Mouse (Mus musculus): ENCODE data around the gene Zfyve19.

Zfyve19 gene

GRCm38 (mm10) chr2:119208344-119209175, at the start of gene Zfyve19, which contains the start of gene Dnajc17:
Gene Zfyve19, plus strand, starts transcription at chr2:119208617.
Gene Dnajc17, minus strand, starts transcription at chr2:119208795.
- CTCF ChIA-PET: no interaction called here

GRCm38 (mm10) chr2:119161247-119161646, 47.2 kb upstream of the Zfyve19 start:
- CTCF ChIA-PET: no interaction called here

- CTCF ChIA-PET: no interaction called here
Observed at GRCm38 (mm10) chr2:119163135-119163534, 45.3 kb upstream of the Zfyve19 start.

- CTCF ChIA-PET: no interaction called here
Observed at GRCm38 (mm10) chr2:119163999-119164398, 44.4 kb upstream of the Zfyve19 start.

GRCm38 (mm10) chr2:119165401-119165800, 43.0 kb upstream of the Zfyve19 start:
- CTCF ChIA-PET: no interaction called here

- CTCF ChIA-PET: interaction anchor here (0.7 to 1.2 kb wide), 3 partner anchors 14 to 128 kb away, joined by 4 to 13 read pairs (median 8); no protein-coding TSS in a partner anchor
Observed at GRCm38 (mm10) chr2:119166901-119167865, 41.2 kb upstream of the Zfyve19 start, which contains the start of gene Gchfr. Gene Gchfr, plus strand, starts transcription at chr2:119167773.

GRCm38 (mm10) chr2:119167866-119168256, 40.6 kb upstream of the Zfyve19 start:
- CTCF ChIA-PET: no interaction called here

- CTCF ChIA-PET: no interaction called here
Observed at GRCm38 (mm10) chr2:119170282-119170681, 38.1 kb upstream of the Zfyve19 start.

GRCm38 (mm10) chr2:119171574-119171973, 36.8 kb upstream of the Zfyve19 start:
- CTCF ChIA-PET: no interaction called here

GRCm38 (mm10) chr2:119172446-119172845, 36.0 kb upstream of the Zfyve19 start:
- CTCF ChIA-PET: no interaction called here

GRCm38 (mm10) chr2:119172862-119173576, 35.4 kb upstream of the Zfyve19 start:
- CTCF ChIA-PET: interaction anchor here (0.6 kb wide), 1 partner anchor 346 kb away, joined by 3 read pairs; no protein-coding TSS in a partner anchor

- CTCF ChIA-PET: no interaction called here
Observed at GRCm38 (mm10) chr2:119173991-119174651, 34.3 kb upstream of the Zfyve19 start, which contains the start of gene Gm14137. Gene Gm14137, plus strand, starts transcription at chr2:119174509.

GRCm38 (mm10) chr2:119174866-119175265, 33.6 kb upstream of the Zfyve19 start:
- CTCF ChIA-PET: no interaction called here

- CTCF ChIA-PET: no interaction called here
Observed at GRCm38 (mm10) chr2:119175614-119176013, 32.8 kb upstream of the Zfyve19 start.

- CTCF ChIA-PET: interaction anchor here (0.6 kb wide), 1 partner anchor 57 kb away, joined by 4 read pairs; no protein-coding TSS in a partner anchor
Observed at GRCm38 (mm10) chr2:119176761-119177160, 31.7 kb upstream of the Zfyve19 start.

- CTCF ChIA-PET: interaction anchor here (0.6 kb wide), 1 partner anchor 58 kb away, joined by 4 read pairs; no protein-coding TSS in a partner anchor
Observed at GRCm38 (mm10) chr2:119177384-119177939, 31.0 kb upstream of the Zfyve19 start.

- CTCF ChIA-PET: no interaction called here
Observed at GRCm38 (mm10) chr2:119182914-119183313, 25.5 kb upstream of the Zfyve19 start.

GRCm38 (mm10) chr2:119189029-119189710, 19.2 kb upstream of the Zfyve19 start:
- CTCF ChIA-PET: interaction anchor here (0.8 to 1.1 kb wide), 3 partner anchors 23 to 48 kb away, joined by 3 to 13 read pairs (median 3); partner anchors contain the start of gene Rmdn3

GRCm38 (mm10) chr2:119190969-119191368, 17.4 kb upstream of the Zfyve19 start:
- CTCF ChIA-PET: interaction anchor here (1.1 kb wide), 1 partner anchor 427 kb away, joined by 4 read pairs; no protein-coding TSS in a partner anchor

GRCm38 (mm10) chr2:119194140-119194539, 14.3 kb upstream of the Zfyve19 start:
- CTCF ChIA-PET: no interaction called here
